Mouse (Mus musculus) intestine, embryonic 16.5 days (tissue): ENCODE data around the gene P2rx3. TPM values are rescaled to one million over a fixed set of nuclear protein-coding genes. Genes with fewer than 3 reads are reported as not detected.

Source experiments
- ATAC-seq: fragments of 200-750 bp; cut with Nextera tagmentation; 2 replicates; pipeline ENCODE4 v1.8.0; 2017; ENCODE audit warnings: moderate TSS enrichment, moderate library complexity
- H3K27ac ChIP-seq: fragments of 300-500 bp; sonication (generic); 2 replicates; pipeline ENCODE4 v1.5.1; 2014; ENCODE audit warnings: mild to moderate bottlenecking, low read length
- H3K27me3 ChIP-seq: fragments of 300-500 bp; sonication (generic); replicated peaks from 2 replicates; pipeline ENCODE4 v1.6.1; 2014; ENCODE audit warnings: low read length, control low read depth, mixed read lengths; ENCODE audit not compliant: control insufficient read depth, insufficient read depth
- H3K36me3 ChIP-seq: fragments of 300-500 bp; sonication (generic); 2 replicates; pipeline ENCODE4 v1.6.1; 2014; ENCODE audit warnings: low read length, control low read depth; ENCODE audit not compliant: control insufficient read depth, insufficient read depth
- H3K4me1 ChIP-seq: fragments of 300-500 bp; sonication (generic); 2 replicates; pipeline ENCODE4 v1.6.1; 2014; ENCODE audit warnings: low read length, control low read depth, mixed read lengths; ENCODE audit not compliant: control insufficient read depth, insufficient read depth
- H3K4me2 ChIP-seq: fragments of 300-500 bp; sonication (generic); 2 replicates; pipeline ENCODE4 v1.6.1; 2014; ENCODE audit warnings: low read depth, low read length, control low read depth
- H3K4me3 ChIP-seq: fragments of 300-500 bp; sonication (generic); 2 replicates; pipeline ENCODE4 v1.5.1; 2014; ENCODE audit warnings: mild to moderate bottlenecking, low read length
- H3K9ac ChIP-seq: fragments of 300-500 bp; sonication (generic); 2 replicates; pipeline ENCODE4 v1.6.1; 2014; ENCODE audit warnings: low read depth, low read length
- H3K9me3 ChIP-seq: fragments of 300-500 bp; sonication (generic); 2 replicates; pipeline ENCODE4 v1.6.1; 2016; ENCODE audit warnings: low read length, control low read depth; ENCODE audit not compliant: control insufficient read depth
- WGBS: fragments of 180-500 bp; shearing (Covaris S2); extraction: QIAGEN DNeasy Blood & Tissue Kit; methylation state at CpG from one replicate; pipeline ENCODE4 v1.1.7; 2014; 5-methylcytosine and 5-hydroxymethylcytosine counted together
- polyA plus RNA-seq: library from polyadenylated mRNA; unstranded; fragments of >200 nt; fragmentation: Nextera tagmentation; extraction: Ambion mirVana; gene quantifications from 2 replicates; pipeline ENCODE4 v1.2.1, GENCODE M21; 2015

The P2rx3 gene
- polyA plus RNA-seq, 1 experiment from 2014 or later, result 1.1 TPM

DNA sequence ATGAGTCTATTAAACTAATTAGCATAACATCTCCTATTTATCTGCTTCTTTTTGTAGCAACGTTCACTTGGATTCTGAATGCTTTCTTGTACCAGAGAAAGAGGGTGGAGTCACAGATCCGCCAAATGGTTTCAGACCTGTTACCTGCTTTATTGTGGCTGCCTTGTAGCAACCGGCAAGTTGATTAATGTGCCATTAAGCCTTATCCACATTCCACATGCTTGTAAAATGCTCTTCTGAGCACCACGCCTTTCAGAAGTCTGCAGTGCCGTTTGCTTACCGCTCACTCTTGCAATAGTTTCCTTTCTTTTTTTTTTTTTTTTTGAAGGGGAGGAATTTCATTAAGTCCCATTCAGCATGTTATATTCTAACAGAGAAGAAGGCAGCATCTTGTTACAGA lies 7.4 kb downstream of the P2rx3 start:
- H3K9me3 ChIP-seq, result no peaks in the 10 kb centered on the region
- 22% methylated on average over 6 of the region's 6 CpGs for WGBS
- H3K4me1 ChIP-seq, result peaks cover 15% of the 10 kb centered on the region
- no peak overlapping the region for H3K27ac ChIP-seq
- H3K4me3 ChIP-seq, result no peak overlapping the region
- ATAC-seq, result peak; percentile 70
- no peak overlapping the region for H3K9ac ChIP-seq
- H3K4me2 ChIP-seq, result no peak overlapping the region
- no peaks in the 10 kb centered on the region for H3K36me3 ChIP-seq
- no peaks in the 10 kb centered on the region for H3K27me3 ChIP-seq

DNA sequence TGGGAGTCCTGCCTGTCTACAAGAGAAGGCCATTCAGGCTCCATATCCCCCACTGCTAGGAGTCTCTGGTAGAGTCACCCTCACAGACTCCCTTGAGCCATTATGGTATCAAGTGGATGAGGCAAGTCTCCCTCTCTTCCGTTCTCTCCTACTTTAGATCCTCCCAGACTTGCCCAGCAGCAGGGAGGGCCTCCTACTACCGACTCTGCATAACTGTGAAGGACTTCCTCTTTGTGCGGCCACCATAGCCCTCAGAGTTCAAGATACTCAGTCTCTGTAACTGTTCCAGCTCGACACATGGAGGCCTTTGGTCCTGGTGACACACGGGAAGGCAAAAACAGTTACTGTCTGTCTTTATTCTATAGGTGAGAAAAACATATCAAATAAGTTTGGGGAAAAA lies 10.0 kb downstream of the P2rx3 start:
- ATAC-seq, result no peak
- H3K4me1 ChIP-seq, result peaks cover 15% of the 10 kb centered on the region
- no peak overlapping the region for H3K4me3 ChIP-seq
- H3K27ac ChIP-seq, result no peak overlapping the region
- no peaks in the 10 kb centered on the region for H3K36me3 ChIP-seq
- H3K27me3 ChIP-seq, result no peaks in the 10 kb centered on the region
- H3K4me2 ChIP-seq, result no peak overlapping the region
- H3K9ac ChIP-seq, result no peak overlapping the region
- no peaks in the 10 kb centered on the region for H3K9me3 ChIP-seq
- 69% methylated on average over 5 of the region's 5 CpGs for WGBS

DNA sequence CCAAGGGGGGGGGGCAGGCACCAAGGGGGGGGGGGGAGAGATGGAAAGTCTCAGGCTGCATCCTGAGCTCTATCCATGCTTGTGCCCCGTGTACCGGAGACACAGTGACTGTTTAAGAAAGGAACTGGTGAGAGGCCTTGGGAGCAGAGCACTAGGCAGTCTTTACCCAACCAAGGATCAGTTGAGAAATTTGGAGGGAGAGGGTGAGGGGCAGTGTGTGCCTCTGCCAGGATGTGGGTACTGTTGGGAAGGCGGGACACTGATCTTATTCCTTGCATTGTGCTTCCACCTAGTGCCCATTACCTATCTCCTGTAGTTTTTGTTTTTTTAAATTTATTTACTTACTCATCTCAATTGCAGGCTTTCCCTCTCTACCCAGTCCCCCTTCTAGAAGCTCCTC lies 11.1 kb downstream of the P2rx3 start:
- no peak for ATAC-seq
- Histone ChIP-seq H3K9me3 (no peaks in the 10 kb centered on the region), H3K9ac (no peak overlapping the region), H3K4me1 (peaks cover 15% of the 10 kb centered on the region), H3K27ac (no peak overlapping the region), H3K4me2 (no peak overlapping the region), H3K27me3 (no peaks in the 10 kb centered on the region), H3K4me3 (no peak overlapping the region), H3K36me3 (no peaks in the 10 kb centered on the region)
- WGBS, result 64% methylated on average over 3 of the region's 3 CpGs

DNA sequence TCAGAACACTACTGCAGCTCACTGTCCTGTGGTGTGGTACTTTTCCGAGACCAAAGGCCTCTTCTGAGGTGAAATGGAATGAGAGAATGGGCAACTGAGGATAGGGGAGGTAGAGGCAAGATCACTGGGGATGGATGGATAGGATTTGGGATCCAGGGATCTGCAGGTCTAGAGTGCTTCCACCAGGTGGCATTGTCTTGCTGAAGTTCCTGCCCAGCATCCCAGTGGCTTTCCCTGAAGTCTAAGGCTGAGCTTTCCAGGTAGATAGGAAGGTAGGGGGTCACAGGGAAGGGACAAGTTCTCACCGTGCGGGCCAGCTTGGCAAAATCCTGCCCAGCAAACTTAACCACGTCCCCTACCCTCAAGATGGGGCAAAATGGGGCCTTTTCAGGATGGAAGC lies 15.2 kb downstream of the P2rx3 start:
- H3K36me3 ChIP-seq, result no peaks in the 10 kb centered on the region
- no peaks in the 10 kb centered on the region for H3K27me3 ChIP-seq
- no peak overlapping the region for H3K9ac ChIP-seq
- H3K4me1 ChIP-seq, result no peaks in the 10 kb centered on the region
- H3K27ac ChIP-seq, result no peak overlapping the region
- peak; percentile 62 for ATAC-seq
- 21% methylated on average over 4 of the region's 4 CpGs for whole genome bisulfite sequencing
- H3K9me3 ChIP-seq, result no peaks in the 10 kb centered on the region
- no peak overlapping the region for H3K4me2 ChIP-seq
- no peak overlapping the region for H3K4me3 ChIP-seq

DNA sequence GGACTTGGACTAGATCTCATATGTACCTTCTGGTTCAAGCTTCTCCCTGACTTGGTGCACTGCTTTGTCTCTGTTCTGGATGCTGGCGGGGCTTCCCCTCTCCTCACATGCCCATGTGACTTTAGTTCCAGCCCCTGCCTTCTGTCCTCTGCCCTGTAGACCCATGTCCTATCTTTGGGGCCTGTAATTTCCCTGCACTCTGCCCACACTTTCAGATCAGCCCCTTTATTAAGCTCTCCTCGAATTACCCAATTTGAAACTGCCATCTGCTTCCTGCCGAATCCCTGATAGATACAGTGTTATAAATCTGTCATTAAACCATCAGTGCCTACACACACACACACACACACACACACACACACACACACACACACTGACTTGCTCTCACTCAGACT lies 22.7 kb downstream of the P2rx3 start:
- peak; percentile 19; the same call in 1 of the 2 replicates for ATAC-seq
- no peaks in the 10 kb centered on the region for H3K27me3 ChIP-seq
- H3K4me1 ChIP-seq, result peaks cover 25% of the 10 kb centered on the region
- no peak overlapping the region for H3K4me2 ChIP-seq
- no peak overlapping the region; the same call in 1 of the 2 replicates for H3K27ac ChIP-seq
- no peak overlapping the region for H3K4me3 ChIP-seq
- H3K9me3 ChIP-seq, result no peaks in the 10 kb centered on the region
- WGBS, result 35% methylated on average over 3 of the region's 3 CpGs
- H3K9ac ChIP-seq, result no peak overlapping the region
- H3K36me3 ChIP-seq, result no peaks in the 10 kb centered on the region

DNA sequence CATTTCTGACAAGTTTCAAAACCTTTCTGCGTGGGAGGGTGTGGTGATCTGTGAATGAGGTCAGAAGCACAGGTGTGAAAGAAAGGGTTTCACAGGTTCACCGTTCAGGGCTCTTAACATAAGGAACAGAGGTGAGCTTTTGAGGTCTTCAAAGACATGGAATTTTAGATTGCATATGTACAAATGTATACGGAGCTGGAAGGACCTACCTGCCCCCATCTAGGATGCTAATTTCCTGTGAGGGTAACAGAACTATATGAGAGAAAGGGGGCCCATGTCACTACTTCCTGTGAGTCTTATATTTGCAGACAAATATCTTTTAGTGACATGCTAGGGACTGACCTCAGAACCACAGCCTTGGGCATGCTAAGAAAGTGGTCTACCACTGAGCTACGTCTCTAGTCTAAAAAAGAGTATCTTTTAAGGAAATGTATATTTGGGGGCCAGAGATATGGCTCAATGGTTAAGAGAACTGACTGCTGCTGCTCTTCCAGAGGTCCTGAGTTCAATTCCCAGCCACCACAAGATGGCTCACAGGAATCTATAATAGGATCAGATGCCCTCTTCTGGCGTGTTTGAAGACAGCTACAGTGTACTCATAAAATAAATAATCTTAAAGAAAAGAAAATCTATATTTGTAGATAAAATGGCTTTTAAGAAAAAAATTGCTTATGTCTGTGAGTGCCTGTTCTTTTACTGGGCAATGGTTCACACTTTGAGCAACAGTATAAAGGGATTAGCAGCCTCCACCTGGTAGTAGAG lies 23.3 kb downstream of the P2rx3 start:
- no peak for ATAC-seq
- 78% methylated on average over 5 of the region's 5 CpGs for WGBS
- no peaks in the 10 kb centered on the region for H3K27me3 ChIP-seq

DNA sequence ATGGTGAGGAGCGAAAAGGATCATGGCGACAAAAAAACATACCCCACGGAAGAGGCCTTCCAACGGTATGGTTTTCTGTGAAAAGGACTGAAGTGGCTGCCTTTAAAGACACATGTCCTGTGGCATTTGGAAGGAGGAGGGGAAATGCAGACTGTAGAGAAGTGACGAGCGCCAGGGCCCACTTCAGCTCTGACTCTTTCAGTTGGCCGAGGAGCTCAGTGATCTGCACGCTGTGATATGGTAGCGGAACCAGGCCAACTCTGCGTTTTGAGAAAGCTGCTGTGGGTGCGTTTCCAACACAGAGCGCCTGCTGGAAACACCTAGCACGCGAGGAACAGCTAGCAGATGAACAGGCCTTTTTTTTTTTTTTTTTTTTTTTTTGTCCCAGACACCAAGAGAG lies 24.6 kb downstream of the P2rx3 start:
- H3K36me3 ChIP-seq, result no peaks in the 10 kb centered on the region
- no peak overlapping the region for H3K4me3 ChIP-seq
- peaks cover 27% of the 10 kb centered on the region for H3K4me1 ChIP-seq
- no peak overlapping the region for H3K9ac ChIP-seq
- no peak for ATAC-seq
- no peak overlapping the region for H3K27ac ChIP-seq
- no peaks in the 10 kb centered on the region for H3K27me3 ChIP-seq
- WGBS, result 80% methylated on average over 14 of the region's 14 CpGs
- H3K9me3 ChIP-seq, result no peaks in the 10 kb centered on the region
- H3K4me2 ChIP-seq, result no peak overlapping the region

More for the DNA sequence above, 23.3 kb downstream of the P2rx3 start:
- Histone ChIP-seq H3K4me3 (no peak overlapping the region), H3K4me1 (peaks cover 27% of the 10 kb centered on the region), H3K9ac (no peak overlapping the region), H3K4me2 (no peak overlapping the region), H3K36me3 (no peaks in the 10 kb centered on the region), H3K9me3 (no peaks in the 10 kb centered on the region), H3K27ac (no peak overlapping the region; the same call in 1 of the 2 replicates)

DNA sequence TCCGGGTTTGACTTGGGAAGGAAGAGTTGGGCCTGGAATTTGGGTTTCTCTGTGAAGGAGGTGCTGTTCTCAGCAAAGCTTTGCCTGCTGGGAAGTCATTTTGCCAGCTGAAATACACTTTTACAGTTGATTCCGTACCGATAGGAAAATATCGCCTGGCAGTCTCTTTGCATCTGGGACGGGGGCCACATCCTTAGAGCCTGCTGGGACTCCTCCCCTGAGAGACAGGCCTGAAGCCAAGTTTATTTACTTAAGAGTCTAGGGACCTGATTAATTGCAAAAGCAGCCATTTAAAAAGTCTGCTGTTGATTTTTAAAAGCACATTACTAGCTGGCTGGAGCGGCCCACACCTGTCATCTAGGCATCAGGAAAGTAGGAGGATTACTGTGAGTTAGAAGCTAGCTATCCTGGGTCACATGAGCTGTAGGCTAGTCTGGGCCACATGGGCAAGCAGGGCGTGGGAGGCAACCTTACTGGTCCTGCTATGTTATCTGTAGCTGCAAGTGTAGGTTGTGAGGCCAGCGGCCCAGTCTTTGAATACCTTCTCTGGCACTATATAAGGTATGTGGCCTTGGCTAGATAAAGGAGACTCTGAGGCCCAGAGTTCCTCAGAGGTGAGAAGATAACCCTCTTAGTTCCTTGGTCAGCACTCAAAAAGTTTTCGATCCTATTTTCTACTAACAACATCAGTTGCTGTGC lies 25.2 kb downstream of the P2rx3 start:
- no peak overlapping the region for H3K9ac ChIP-seq
- H3K27ac ChIP-seq, result peak overlapping the region; percentile 58; the same call in 1 of the 2 replicates
- H3K9me3 ChIP-seq, result no peaks in the 10 kb centered on the region
- H3K27me3 ChIP-seq, result no peaks in the 10 kb centered on the region
- H3K4me1 ChIP-seq, result peaks cover 27% of the 10 kb centered on the region
- peak; percentile 85 for ATAC-seq
- H3K4me2 ChIP-seq, result no peak overlapping the region
- 30% methylated on average over 9 of the region's 9 CpGs for WGBS
- H3K36me3 ChIP-seq, result no peaks in the 10 kb centered on the region
- no peak overlapping the region for H3K4me3 ChIP-seq

DNA sequence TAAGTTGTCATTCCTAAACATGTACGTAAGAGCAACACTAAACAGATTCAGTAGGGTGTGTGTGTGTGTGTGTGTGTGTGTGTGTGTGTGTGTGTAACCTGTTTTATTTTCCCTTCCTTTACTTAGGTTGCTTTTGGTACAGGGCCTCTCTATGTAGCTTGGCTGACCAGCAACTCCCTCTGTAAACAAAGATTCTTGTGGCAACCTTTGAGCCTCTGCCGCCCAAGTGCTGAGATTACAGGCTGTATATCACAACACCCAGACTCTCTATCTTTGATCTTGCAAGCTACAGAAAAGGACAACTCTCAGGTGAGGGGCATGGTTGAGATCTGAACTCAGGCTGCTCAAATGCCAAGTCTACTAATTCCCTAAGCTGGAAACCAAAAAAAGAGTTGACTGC lies 28.1 kb downstream of the P2rx3 start:
- WGBS, result 40% methylated on average over 2 of the region's 2 CpGs
- H3K36me3 ChIP-seq, result no peaks in the 10 kb centered on the region
- H3K9me3 ChIP-seq, result no peaks in the 10 kb centered on the region
- H3K4me3 ChIP-seq, result no peak overlapping the region
- no peak overlapping the region for H3K4me2 ChIP-seq
- H3K9ac ChIP-seq, result no peak overlapping the region
- peaks cover 27% of the 10 kb centered on the region for H3K4me1 ChIP-seq
- peak overlapping the region; percentile 71 for H3K27ac ChIP-seq
- H3K27me3 ChIP-seq, result no peaks in the 10 kb centered on the region
- ATAC-seq, result peak; percentile 88
